Mouse (Mus musculus): ENCODE measurements around the gene Gm14434. TPM values are rescaled to one million over a fixed set of nuclear protein-coding genes. Genes with fewer than 3 reads are reported as not detected.
"Not testable (repeated sequence)": the region's sequence is repeated elsewhere in the genome, so short reads cannot be mapped to it uniquely, and the experiment has no call there.

Gene Gm14434
- not detected for total RNA-seq (2021)
- long read RNA-seq, experiment 1, partial matches to known transcripts, result 0 of 3 reads
- long read RNA-seq, experiment 1, other reads (novel, unspliced or antisense), result 2 of 3 reads
- long read RNA-seq, experiment 2, partial matches to known transcripts, result 0 of 1 reads
- long read RNA-seq, experiment 2, other reads (novel, unspliced or antisense), result 0 of 1 reads

DNA sequence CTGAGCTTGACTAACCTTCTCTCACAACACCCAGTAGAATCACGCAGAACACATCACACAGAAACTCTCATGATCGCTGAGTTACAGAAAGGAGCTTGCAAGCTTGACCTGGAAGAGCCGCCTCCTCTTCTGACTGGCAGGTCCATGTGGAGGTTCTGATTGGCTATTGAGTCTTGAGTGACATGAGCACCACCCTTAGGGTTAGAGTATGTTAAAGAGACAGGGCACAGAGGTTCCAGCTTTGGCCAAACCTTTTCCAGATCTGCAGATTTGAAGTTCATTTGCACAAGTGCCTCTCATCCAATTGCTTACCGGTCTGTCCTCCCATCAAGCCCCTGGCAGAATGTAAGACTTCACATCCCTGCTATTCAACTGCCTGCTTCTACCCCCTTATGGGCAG is at the start of gene Gm14434:
Gene Gm14434 (minus strand): TSS at position 101 of the 400 bp plus-strand sequence.
- DNase-seq; H3K27ac ChIP-seq; intact Hi-C loops (cut with DNase I); H3K4me3 ChIP-seq: not testable (repeated sequence)

- H3K4me3 ChIP-seq; DNase-seq; H3K27ac ChIP-seq; intact Hi-C loops (cut with DNase I): not testable (repeated sequence)
Observed at GRCm38 (mm10) chr2:176520756-176521155, 34.2 kb upstream of the Gm14434 start, which contains the start of gene Zfp967. Gene Zfp967, plus strand, starts transcription at chr2:176521056.

GRCm38 (mm10) chr2:176423294-176423693 is 63.3 kb downstream of the Gm14434 start, which contains the start of gene Gm14435:
Gene Gm14435, plus strand, starts transcription at chr2:176423594.
- H3K4me3 ChIP-seq; DNase-seq; H3K27ac ChIP-seq; intact Hi-C loops (cut with DNase I): not testable (repeated sequence)

Other genes starting within 250 kb of the Gm14434 start
- not detected for gene Gm11009, start 167.3 kb downstream of the Gm14434 start, total RNA-seq (2021)
- 10 to 100 TPM in 1 of 2 experiments, 1 to 10 TPM in 1; 8.3 to 10.6 TPM for gene Gm14435, start 63.2 kb downstream of the Gm14434 start, total RNA-seq (2021)
- not detected for gene Zfp967, start 34.3 kb upstream of the Gm14434 start, total RNA-seq (2021)
- gene Gm14308, start 149.6 kb upstream of the Gm14434 start, total RNA-seq (2021), result 1 to 10 TPM in 1 of 2 experiments, not detected in 1; 1.0 TPM
- gene Zfp973, start 183.7 kb upstream of the Gm14434 start, total RNA-seq (2021), result 10 to 100 TPM; 15.0 to 16.7 TPM
- gene Gm14305, start 221.5 kb upstream of the Gm14434 start, total RNA-seq (2021), result 1 to 10 TPM; 8.6 to 9.3 TPM

All from gastrocnemius, adult 2 months (tissue).